Mouse (Mus musculus) embryonic fibroblast, embryonic 13.5 days (primary cell): ENCODE measurements around the gene Cdc34b.

Experiments
- CTCF ChIP-seq: IDR thresholded peaks from 2 replicates; pipeline ENCODE4 v1.5.1; 2011; ENCODE audit warnings: mild to moderate bottlenecking, control low read depth, low read length, moderate library complexity, borderline replicate concordance; ENCODE audit not compliant: insufficient read depth
- POLR2A ChIP-seq: IDR thresholded peaks from 2 replicates; pipeline ENCODE4 v1.6.1; 2011; ENCODE audit warnings: low read depth, mild to moderate bottlenecking, control low read depth, low read length, moderate library complexity

DNA sequence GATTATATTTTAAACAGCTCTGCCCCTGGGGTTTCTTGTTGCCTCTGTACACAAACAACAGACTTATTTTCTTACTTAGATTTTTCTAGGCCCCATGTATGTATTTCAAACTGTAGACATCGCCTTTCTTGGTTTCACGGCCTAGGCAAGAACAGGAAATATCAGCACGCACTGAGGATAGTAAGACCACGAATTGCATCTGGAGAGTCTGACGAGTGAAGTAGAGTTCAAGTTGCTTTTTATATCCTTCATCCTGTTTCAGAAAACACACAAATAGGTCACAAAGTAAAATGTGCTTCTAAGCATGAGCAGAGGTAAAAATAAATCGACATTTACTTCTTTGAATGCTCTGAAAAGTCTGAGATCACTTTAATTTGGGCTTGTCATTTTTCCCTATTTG is 46.1 kb upstream of the Cdc34b start:
- TF ChIP-seq CTCF (no peak), POLR2A (no peak)
